Mouse (Mus musculus) gastrocnemius, adult 2 months (tissue): ENCODE results near the gene Ypel4. TPM values are rescaled to one million over a fixed set of nuclear protein-coding genes. Genes with fewer than 3 reads are reported as not detected.

Source experiments
- DNase-seq: peaks from one replicate; pipeline ENCODE4 v3.0.0; 2022
- H3K27ac ChIP-seq: fragments of 200-600 bp; 2 replicates; pipeline ENCODE4 v1.8.1; 2022; ENCODE audit warnings: mild to moderate bottlenecking
- H3K4me3 ChIP-seq: fragments of 200-600 bp; 2 replicates; pipeline ENCODE4 v1.8.1; 2022; ENCODE audit warnings: mild to moderate bottlenecking, moderate library complexity
- CTCF ChIP-seq: fragments of 200-600 bp; IDR thresholded peaks from 2 replicates; pipeline ENCODE4 v1.8.1; 2022; ENCODE audit warnings: antibody characterized with exemption, mild to moderate bottlenecking, moderate library complexity
- intact Hi-C: fragments of 180-260 bp; cut with DNase I; formaldehyde crosslinking; loops from one replicate; pipeline ENCODE4 v1.15.1; 2025
- total RNA-seq, 2 experiments: library from RNA; stranded (reverse); gene quantifications; 2 replicates each; pipeline ENCODE4 v1.2.3; 2021

Ypel4 gene
- total RNA-seq, 2 experiments from 2014 or later: 0.33 to 0.86 TPM

- H3K4me3 ChIP-seq: no peak overlapping the region
- intact Hi-C loops: no loop called here
- TF ChIP-seq CTCF: no peak
- H3K27ac ChIP-seq: no peak overlapping the region
- DNase-seq: no peak
Observed at GRCm38 (mm10) chr2:84750115-84750514, 16.3 kb downstream of the Ypel4 start.

GRCm38 (mm10) chr2:84756245-84756644 lies 22.4 kb downstream of the Ypel4 start:
- Histone ChIP-seq H3K4me3 (no peak overlapping the region), H3K27ac (no peak overlapping the region)
- no peak for TF ChIP-seq CTCF
- intact Hi-C loops: no loop called here
- no peak for DNase-seq

GRCm38 (mm10) chr2:84757026-84757682 lies 23.3 kb downstream of the Ypel4 start:
- intact Hi-C loops: no loop called here
- H3K27ac ChIP-seq: no peak overlapping the region
- no peak for TF ChIP-seq CTCF
- DNase-seq: no peak
- no peak overlapping the region for H3K4me3 ChIP-seq

- DNase-seq: no peak
- no peak overlapping the region for H3K4me3 ChIP-seq
- intact Hi-C loops: no loop called here
- no peak overlapping the region for H3K27ac ChIP-seq
- TF ChIP-seq CTCF: peak; percentile 69
Observed at GRCm38 (mm10) chr2:84758542-84759127, 24.8 kb downstream of the Ypel4 start.

GRCm38 (mm10) chr2:84760777-84761176 lies 26.9 kb downstream of the Ypel4 start:
- no peak for DNase-seq
- no peak for TF ChIP-seq CTCF
- Histone ChIP-seq H3K27ac (no peak overlapping the region), H3K4me3 (no peak overlapping the region)
- intact Hi-C loops: no loop called here

- no peak for TF ChIP-seq CTCF
- no peak overlapping the region for H3K27ac ChIP-seq
- H3K4me3 ChIP-seq: no peak overlapping the region
- intact Hi-C loops: no loop called here
- no peak for DNase-seq
Observed at GRCm38 (mm10) chr2:84761309-84761708, 27.5 kb downstream of the Ypel4 start.

GRCm38 (mm10) chr2:84761840-84762239 lies 28.0 kb downstream of the Ypel4 start:
- intact Hi-C loops: no loop called here
- no peak for TF ChIP-seq CTCF
- Histone ChIP-seq H3K27ac (no peak overlapping the region), H3K4me3 (no peak overlapping the region)
- DNase-seq: no peak

GRCm38 (mm10) chr2:84762295-84762694 lies 28.4 kb downstream of the Ypel4 start:
- DNase-seq: no peak
- H3K27ac ChIP-seq: no peak overlapping the region
- intact Hi-C loops: no loop called here
- H3K4me3 ChIP-seq: no peak overlapping the region
- TF ChIP-seq CTCF: no peak

- no peak for TF ChIP-seq CTCF
- intact Hi-C loops: no loop called here
Observed at GRCm38 (mm10) chr2:84762818-84763217, 29.0 kb downstream of the Ypel4 start.

GRCm38 (mm10) chr2:84770501-84770900 lies 36.6 kb downstream of the Ypel4 start:
- TF ChIP-seq CTCF: no peak
- H3K27ac ChIP-seq: peak overlapping the region; percentile 61
- peak; percentile 78 for DNase-seq
- H3K4me3 ChIP-seq: peak overlapping the region; percentile 30
- intact Hi-C loops: no loop called here

More at GRCm38 (mm10) chr2:84762818-84763217, 29.0 kb downstream of the Ypel4 start:
- DNase-seq: no peak
- Histone ChIP-seq H3K27ac (no peak overlapping the region), H3K4me3 (no peak overlapping the region)

GRCm38 (mm10) chr2:84772454-84772853 lies 38.6 kb downstream of the Ypel4 start:
- Histone ChIP-seq H3K27ac (peak overlapping the region; percentile 89), H3K4me3 (peak overlapping the region; percentile 69)
- no peak for DNase-seq
- TF ChIP-seq CTCF: no peak
- intact Hi-C loops: no loop called here

- intact Hi-C loops: no loop called here
Observed at GRCm38 (mm10) chr2:84773195-84773594, 39.3 kb downstream of the Ypel4 start.

GRCm38 (mm10) chr2:84774751-84775150 lies 40.9 kb downstream of the Ypel4 start:
- no peak for TF ChIP-seq CTCF
- Histone ChIP-seq H3K4me3 (peak overlapping the region; percentile 69), H3K27ac (peak overlapping the region; percentile 89)
- DNase-seq: peak; percentile 90
- intact Hi-C loops: no loop called here

More at GRCm38 (mm10) chr2:84773195-84773594, 39.3 kb downstream of the Ypel4 start:
- Histone ChIP-seq H3K4me3 (peak overlapping the region; percentile 69), H3K27ac (peak overlapping the region; percentile 89)
- peak; percentile 38 for DNase-seq
- TF ChIP-seq CTCF: no peak

GRCm38 (mm10) chr2:84775241-84775640 lies 41.4 kb downstream of the Ypel4 start, which contains the start of gene Serping1:
Serping1 (minus strand) TSS chr2:84775444.
- intact Hi-C loops: no loop called here
- Histone ChIP-seq H3K4me3 (peak within 1 kb of the TSS; percentile 69), H3K27ac (peak within 1 kb of the TSS; percentile 89)
- peak; percentile 25 for DNase-seq
- no peak for TF ChIP-seq CTCF
